Mouse (Mus musculus) heart, embryonic 13.5 days (tissue): ENCODE data around the gene Lmntd1. TPM values are rescaled to one million over a fixed set of nuclear protein-coding genes. Genes with fewer than 3 reads are reported as not detected.

ENCODE experiments used
- ATAC-seq: fragments of 200-750 bp; cut with Nextera tagmentation; 2 replicates; pipeline ENCODE4 v1.8.0; 2017; ENCODE audit warnings: moderate TSS enrichment; ENCODE audit not compliant: insufficient number of reproducible peaks, low FRiP score, low TSS enrichment; ENCODE audit errors: extremely low read depth
- H3K27ac ChIP-seq: fragments of 300-500 bp; sonication (generic); replicated peaks from 2 replicates; pipeline ENCODE4 v1.5.1; 2015; ENCODE audit warnings: moderate library complexity, mild to moderate bottlenecking, inconsistent platforms
- H3K27me3 ChIP-seq: fragments of 300-500 bp; sonication (generic); replicated peaks from 2 replicates; pipeline ENCODE4 v1.6.1; 2015; ENCODE audit warnings: mild to moderate bottlenecking, inconsistent platforms
- H3K36me3 ChIP-seq: fragments of 300-500 bp; sonication (generic); 2 replicates; pipeline ENCODE4 v1.6.1; 2015; ENCODE audit warnings: mild to moderate bottlenecking, inconsistent platforms
- H3K4me1 ChIP-seq: fragments of 300-500 bp; sonication (generic); 2 replicates; pipeline ENCODE4 v1.6.1; 2015; ENCODE audit warnings: inconsistent platforms
- H3K4me2 ChIP-seq: fragments of 300-500 bp; sonication (generic); 2 replicates; pipeline ENCODE4 v1.6.1; 2015; ENCODE audit warnings: inconsistent platforms, mild to moderate bottlenecking, moderate library complexity
- H3K4me3 ChIP-seq: fragments of 300-500 bp; sonication (generic); 2 replicates; pipeline ENCODE4 v1.5.1; 2015; ENCODE audit warnings: moderate library complexity, mild to moderate bottlenecking, inconsistent platforms
- H3K9ac ChIP-seq: fragments of 300-500 bp; sonication (generic); 2 replicates; pipeline ENCODE4 v1.6.1; 2015; ENCODE audit warnings: inconsistent platforms, mild to moderate bottlenecking, moderate library complexity
- H3K9me3 ChIP-seq: fragments of 300-500 bp; sonication (generic); 2 replicates; pipeline ENCODE4 v1.6.1; 2016; ENCODE audit warnings: inconsistent platforms
- WGBS: fragments of 180-500 bp; shearing (Covaris S2); methylation state at CpG from one replicate; pipeline ENCODE4 v1.1.7; 2015; ENCODE audit warnings: mixed read lengths; 5-methylcytosine and 5-hydroxymethylcytosine counted together
- polyA plus RNA-seq: library from polyadenylated mRNA; unstranded; fragments of >200 nt; fragmentation: Nextera tagmentation; extraction: Ambion mirVana; gene quantifications from 2 replicates; pipeline ENCODE4 v1.2.1, GENCODE M21; 2015

Lmntd1 gene
- polyA plus RNA-seq = 8.7 and 10.1 TPM in 2 replicates

DNA sequence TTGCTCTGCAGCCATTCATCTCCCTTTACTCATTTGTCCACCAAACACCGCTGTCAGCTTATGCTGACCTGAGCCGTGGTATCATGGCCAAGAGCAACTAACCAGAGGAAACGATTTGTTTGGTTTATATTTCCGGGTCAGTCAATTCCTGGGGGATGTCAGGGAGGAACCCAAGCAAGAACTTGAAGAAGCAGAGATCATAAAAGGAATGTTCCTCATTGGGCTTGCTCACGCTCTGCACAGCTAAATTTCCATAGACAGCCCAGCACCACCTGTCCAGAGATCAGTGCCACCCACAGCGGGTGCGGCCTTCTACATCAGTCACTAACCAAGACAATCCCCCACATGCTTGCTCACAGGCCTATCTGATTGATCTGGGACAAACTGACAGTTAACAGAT lies at the start of gene Lmntd1:
Gene Lmntd1, minus strand, starts transcription at position 101 of the 400 bp plus-strand sequence.
- no peak for ATAC-seq
- Histone ChIP-seq H3K9ac (no peak within 1 kb of the TSS), H3K4me2 (no peak within 1 kb of the TSS), H3K4me3 (no peak within 1 kb of the TSS), H3K27ac (no peak within 1 kb of the TSS), H3K9me3 (no peaks in the 10 kb centered on the region), H3K36me3 (no peaks in the 10 kb centered on the region), H3K27me3 (no peaks in the 10 kb centered on the region), H3K4me1 (peaks cover 11% of the 10 kb centered on the region)
- 66% methylated on average over 7 of the region's 7 CpGs for WGBS

DNA sequence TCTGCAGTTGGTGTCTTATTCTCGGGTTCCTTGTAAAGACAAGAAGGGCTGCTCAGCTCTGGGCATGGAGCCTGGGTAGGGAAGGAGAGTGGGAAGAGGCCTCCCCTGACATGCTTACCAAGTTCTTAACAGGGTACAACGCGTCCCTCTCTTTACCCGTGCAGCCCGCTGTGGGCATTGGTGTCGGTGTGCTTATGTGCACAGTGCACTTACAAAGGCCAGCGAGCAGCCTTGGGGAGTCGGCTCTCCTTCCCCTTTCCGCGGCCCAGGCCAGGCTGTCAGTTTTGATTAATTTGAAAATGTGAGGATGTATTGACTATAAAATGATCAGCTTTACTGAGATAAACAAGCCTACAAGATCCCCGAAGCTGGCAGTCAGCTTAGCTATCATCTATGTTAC lies 46.8 kb upstream of the Lmntd1 start:
- H3K27ac ChIP-seq = no peak overlapping the region
- H3K4me1 ChIP-seq = no peaks in the 10 kb centered on the region; the same call in 1 of the 2 replicates
- no peak overlapping the region for H3K4me3 ChIP-seq
- no peak overlapping the region for H3K9ac ChIP-seq
- WGBS = 70% methylated on average over 11 of the region's 11 CpGs
- ATAC-seq = no peak
- H3K4me2 ChIP-seq = no peak overlapping the region
- H3K27me3 ChIP-seq = no peaks in the 10 kb centered on the region
- H3K36me3 ChIP-seq = no peaks in the 10 kb centered on the region
- peaks cover 9% of the 10 kb centered on the region; the same call in 1 of the 2 replicates for H3K9me3 ChIP-seq

DNA sequence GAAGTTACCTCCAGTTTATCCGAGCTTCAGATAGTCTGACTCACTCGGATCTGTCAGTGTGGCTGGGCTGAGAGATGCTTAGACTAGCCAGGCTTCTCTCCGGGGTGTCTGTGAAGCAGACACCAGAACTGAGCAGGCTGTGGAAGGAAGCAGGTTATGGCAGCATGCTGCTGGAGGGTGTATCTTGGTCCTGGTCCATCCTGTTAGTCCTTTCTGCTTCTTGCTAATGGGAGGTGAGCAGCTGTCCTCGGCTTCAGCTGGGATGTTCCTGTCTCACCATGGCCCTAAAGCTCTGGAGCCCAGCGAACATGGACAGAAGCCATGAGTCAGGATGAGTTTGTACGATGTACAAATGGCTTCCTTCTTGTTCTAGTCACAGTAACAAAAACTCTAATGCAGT lies 45.0 kb upstream of the Lmntd1 start:
- Histone ChIP-seq H3K9ac (no peak overlapping the region), H3K27me3 (no peaks in the 10 kb centered on the region), H3K36me3 (no peaks in the 10 kb centered on the region), H3K27ac (no peak overlapping the region), H3K4me3 (no peak overlapping the region), H3K4me2 (no peak overlapping the region), H3K9me3 (peaks cover 12% of the 10 kb centered on the region; the same call in 1 of the 2 replicates), H3K4me1 (no peaks in the 10 kb centered on the region)
- WGBS = 58% methylated on average over 6 of the region's 6 CpGs
- ATAC-seq = no peak

DNA sequence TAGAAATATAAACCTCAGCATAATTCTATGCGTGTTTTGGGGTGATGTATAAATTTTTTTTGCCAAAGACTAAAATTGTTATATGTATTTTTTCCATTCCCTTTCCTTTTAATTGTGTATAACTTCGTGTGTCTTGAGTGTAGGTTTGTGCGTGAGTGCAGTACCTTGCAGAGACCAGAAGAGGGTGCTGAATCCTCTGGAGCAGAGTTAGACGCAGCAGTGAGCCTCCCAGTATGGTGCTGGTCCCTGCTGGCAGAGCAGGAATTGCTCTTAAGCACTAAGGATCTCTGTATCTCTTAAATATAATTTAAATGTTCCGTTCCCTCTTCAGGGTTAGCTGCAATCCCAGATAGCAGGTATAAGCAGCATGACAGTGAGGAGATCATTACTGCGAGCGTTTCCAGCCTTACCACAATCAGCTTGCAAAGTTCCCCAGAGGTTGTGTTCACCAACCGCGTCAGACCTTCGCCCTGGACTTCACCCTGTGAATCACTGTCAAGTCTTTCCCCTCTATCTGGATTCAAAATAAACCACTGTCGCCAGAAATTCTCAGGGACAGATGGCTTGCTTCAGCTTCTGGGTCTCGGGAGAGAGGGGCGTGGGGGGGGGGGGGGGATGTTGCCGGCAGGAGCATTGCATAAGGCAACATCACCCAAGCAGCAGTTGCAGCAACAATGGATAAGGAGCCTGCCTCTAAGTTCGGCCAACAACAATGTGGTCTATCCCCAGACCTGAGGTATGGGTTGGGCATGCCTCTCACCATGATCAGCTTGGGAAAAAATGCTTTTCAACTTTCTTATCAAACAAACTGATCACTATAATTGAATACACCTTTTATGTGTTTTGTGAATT lies 42.8 kb upstream of the Lmntd1 start:
- H3K4me1 ChIP-seq = no peaks in the 10 kb centered on the region
- H3K4me3 ChIP-seq = no peak overlapping the region
- no peak overlapping the region for H3K27ac ChIP-seq
- 66% methylated on average over 15 of the region's 15 CpGs for WGBS
- no peaks in the 10 kb centered on the region for H3K27me3 ChIP-seq
- no peak for ATAC-seq
- no peaks in the 10 kb centered on the region for H3K36me3 ChIP-seq
- H3K9ac ChIP-seq = no peak overlapping the region
- H3K9me3 ChIP-seq = peaks cover 12% of the 10 kb centered on the region; the same call in 1 of the 2 replicates
- H3K4me2 ChIP-seq = no peak overlapping the region

DNA sequence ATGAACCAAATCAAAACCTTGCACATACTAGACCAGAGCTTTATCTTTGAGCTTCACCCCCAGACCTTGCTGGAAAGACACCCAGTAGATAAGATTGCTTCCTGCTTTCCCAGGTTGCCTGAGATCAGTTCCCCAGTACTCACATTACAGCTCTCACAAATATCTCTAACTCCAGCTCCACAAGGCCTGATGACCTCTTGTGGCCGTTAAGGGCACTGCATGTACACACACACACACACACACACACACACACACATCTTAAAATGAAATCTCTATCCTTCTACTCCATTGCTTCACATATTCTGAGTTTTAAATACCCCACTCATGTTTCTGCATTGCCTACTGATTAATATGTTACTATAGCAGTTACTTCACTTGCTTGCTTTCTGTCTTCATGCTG lies 41.6 kb upstream of the Lmntd1 start:
- no peak for ATAC-seq
- Histone ChIP-seq H3K4me3 (no peak overlapping the region), H3K4me2 (no peak overlapping the region), H3K9me3 (peaks cover 13% of the 10 kb centered on the region; the same call in 1 of the 2 replicates), H3K4me1 (no peaks in the 10 kb centered on the region), H3K36me3 (no peaks in the 10 kb centered on the region), H3K27ac (no peak overlapping the region), H3K27me3 (no peaks in the 10 kb centered on the region), H3K9ac (no peak overlapping the region)
- 79% methylated on average over 1 of the region's 1 CpGs for WGBS

DNA sequence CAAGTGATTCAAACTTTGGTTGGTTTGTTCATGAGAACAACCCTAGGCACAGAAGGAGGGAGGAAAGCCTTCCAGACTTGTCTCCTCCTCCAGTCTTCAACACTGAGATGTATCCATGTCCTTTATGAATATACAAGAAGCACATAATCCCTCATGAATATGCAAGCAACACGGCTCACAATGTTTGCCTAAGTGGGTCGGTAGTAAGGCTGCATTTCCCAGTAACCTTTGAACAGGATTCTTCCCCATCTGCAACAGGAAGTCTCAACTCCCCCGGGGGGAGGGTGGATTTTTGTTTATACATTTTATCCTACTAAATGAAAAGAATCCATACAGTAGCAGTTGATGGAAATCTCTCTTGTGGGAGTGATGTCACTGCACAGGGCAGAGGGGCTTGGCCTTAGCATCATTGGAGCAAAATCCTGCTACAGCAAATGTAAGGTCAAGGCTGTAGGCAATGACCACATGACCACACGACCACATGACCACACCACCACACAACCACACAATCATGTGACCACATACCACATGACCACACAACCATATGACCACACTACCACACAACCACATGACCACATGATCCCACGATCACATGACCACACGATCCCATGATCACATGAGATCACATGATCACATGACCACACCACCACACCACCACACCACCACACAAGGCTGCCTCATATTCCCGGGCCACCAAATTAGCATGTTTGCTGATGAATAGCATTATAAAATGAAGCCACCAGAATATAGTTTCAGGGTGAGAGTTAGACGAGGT lies 40.1 kb upstream of the Lmntd1 start:
- no peak overlapping the region for H3K9ac ChIP-seq
- H3K27me3 ChIP-seq = no peaks in the 10 kb centered on the region
- 77% methylated on average over 8 of the region's 8 CpGs for WGBS
- peaks cover 15% of the 10 kb centered on the region; the same call in 1 of the 2 replicates for H3K9me3 ChIP-seq
- H3K4me2 ChIP-seq = no peak overlapping the region
- no peaks in the 10 kb centered on the region for H3K36me3 ChIP-seq
- no peak for ATAC-seq
- no peak overlapping the region for H3K27ac ChIP-seq
- no peak overlapping the region for H3K4me3 ChIP-seq
- no peaks in the 10 kb centered on the region for H3K4me1 ChIP-seq

DNA sequence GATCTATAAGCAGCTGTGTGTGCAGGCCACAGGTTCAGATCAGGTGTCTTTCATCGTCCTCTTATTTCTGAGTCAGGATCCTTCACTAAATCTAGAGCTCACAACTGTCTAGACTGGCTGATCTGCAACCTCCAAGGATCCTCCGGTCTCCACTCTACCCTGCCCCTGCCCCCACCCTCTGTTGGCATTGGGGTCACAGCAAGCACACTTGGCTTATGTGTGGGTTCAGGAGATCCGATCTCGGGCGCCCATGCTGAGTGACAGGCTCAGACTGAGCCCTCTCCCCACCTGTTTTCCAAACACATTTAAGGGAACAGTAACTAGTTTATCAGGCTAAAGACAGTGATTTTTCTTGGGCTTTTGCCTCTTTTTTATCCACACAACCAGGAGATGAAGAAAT lies 39.5 kb upstream of the Lmntd1 start:
- Histone ChIP-seq H3K4me1 (no peaks in the 10 kb centered on the region), H3K9me3 (peaks cover 15% of the 10 kb centered on the region; the same call in 1 of the 2 replicates), H3K4me2 (no peak overlapping the region), H3K9ac (no peak overlapping the region), H3K36me3 (no peaks in the 10 kb centered on the region), H3K27ac (no peak overlapping the region), H3K4me3 (no peak overlapping the region), H3K27me3 (no peaks in the 10 kb centered on the region)
- WGBS = 78% methylated on average over 5 of the region's 5 CpGs
- no peak for ATAC-seq

DNA sequence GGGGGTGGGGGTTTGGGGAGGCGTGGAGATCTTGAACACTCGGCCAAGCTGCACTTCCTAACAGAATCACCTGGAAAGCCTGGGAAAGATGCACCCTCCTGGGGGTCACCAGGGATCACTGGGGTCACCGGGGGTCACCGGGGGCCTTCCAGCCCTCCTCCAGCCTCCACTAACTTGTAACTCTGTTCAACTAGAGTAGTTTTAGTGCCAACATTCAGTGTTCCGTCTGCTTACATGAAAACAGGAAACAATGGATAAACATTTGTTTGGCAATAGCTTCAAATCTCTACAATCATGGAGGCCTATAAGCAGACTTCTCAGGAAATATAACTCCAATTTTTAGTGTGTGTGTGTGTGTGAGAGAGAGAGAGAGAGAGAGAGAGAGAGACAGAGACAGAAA lies 38.9 kb upstream of the Lmntd1 start:
- H3K4me1 ChIP-seq = no peaks in the 10 kb centered on the region
- no peaks in the 10 kb centered on the region for H3K36me3 ChIP-seq
- no peak overlapping the region for H3K4me2 ChIP-seq
- no peak overlapping the region for H3K27ac ChIP-seq
- H3K4me3 ChIP-seq = no peak overlapping the region
- 71% methylated on average over 5 of the region's 5 CpGs for WGBS
- peaks cover 15% of the 10 kb centered on the region; the same call in 1 of the 2 replicates for H3K9me3 ChIP-seq
- no peak for ATAC-seq
- no peaks in the 10 kb centered on the region for H3K27me3 ChIP-seq
- H3K9ac ChIP-seq = no peak overlapping the region

DNA sequence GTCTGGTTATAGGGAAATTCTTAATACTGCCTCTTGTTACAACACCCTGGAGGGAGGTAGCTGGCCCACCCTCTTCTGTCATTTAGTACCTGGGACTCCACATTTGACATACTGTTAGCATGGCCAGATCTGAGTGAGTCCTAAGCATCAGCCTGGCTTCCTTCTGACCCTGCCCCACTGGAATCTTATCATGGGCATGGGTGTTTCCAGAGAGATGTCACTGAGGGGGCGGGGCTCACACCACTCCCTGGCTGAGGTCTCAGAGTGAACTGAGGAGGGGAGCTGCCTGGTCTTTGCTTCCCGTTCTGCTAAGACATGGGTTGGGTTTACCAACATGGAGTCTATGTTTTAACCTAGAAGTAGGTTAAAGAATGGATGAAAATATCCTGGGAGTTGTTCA lies 37.9 kb upstream of the Lmntd1 start:
- Histone ChIP-seq H3K4me3 (no peak overlapping the region), H3K4me2 (no peak overlapping the region), H3K9ac (no peak overlapping the region), H3K4me1 (no peaks in the 10 kb centered on the region), H3K9me3 (peaks cover 14% of the 10 kb centered on the region; the same call in 1 of the 2 replicates), H3K27ac (no peak overlapping the region), H3K27me3 (no peaks in the 10 kb centered on the region), H3K36me3 (no peaks in the 10 kb centered on the region)
- ATAC-seq = no peak
- 52% methylated on average over 2 of the region's 2 CpGs for WGBS

DNA sequence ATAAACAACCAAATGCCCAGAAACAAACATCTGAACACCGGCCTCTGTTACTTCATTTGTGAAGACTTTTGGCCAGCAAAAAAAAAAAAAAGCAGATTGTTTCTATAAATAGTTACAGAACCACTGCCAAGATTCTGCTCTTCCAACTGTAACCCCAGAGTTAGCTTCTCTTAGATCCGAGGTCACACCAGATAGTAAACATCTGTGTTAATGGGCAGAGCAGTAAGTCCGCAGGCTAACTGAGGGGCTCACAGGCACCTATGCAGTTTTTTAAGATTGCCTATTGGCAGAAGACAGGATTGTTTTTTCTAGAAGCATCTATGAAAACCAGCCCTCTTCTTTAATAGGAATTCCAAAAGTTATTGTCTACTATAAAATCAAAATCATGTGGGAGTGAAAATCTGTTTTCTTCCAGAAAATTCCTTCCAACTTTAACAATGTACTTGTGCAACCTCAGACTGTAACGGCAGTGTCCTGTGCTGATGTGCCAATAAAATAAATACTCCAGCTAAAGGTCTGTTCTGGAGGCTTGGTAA lies 26.9 kb upstream of the Lmntd1 start:
- no peaks in the 10 kb centered on the region for H3K36me3 ChIP-seq
- H3K9ac ChIP-seq = no peak overlapping the region
- no peak for ATAC-seq
- 59% methylated on average over 4 of the region's 4 CpGs for WGBS
- H3K9me3 ChIP-seq = no peaks in the 10 kb centered on the region; the same call in 1 of the 2 replicates
- no peak overlapping the region for H3K4me2 ChIP-seq
- H3K4me1 ChIP-seq = peaks cover 10% of the 10 kb centered on the region
- no peaks in the 10 kb centered on the region for H3K27me3 ChIP-seq
- no peak overlapping the region for H3K4me3 ChIP-seq
- H3K27ac ChIP-seq = no peak overlapping the region

DNA sequence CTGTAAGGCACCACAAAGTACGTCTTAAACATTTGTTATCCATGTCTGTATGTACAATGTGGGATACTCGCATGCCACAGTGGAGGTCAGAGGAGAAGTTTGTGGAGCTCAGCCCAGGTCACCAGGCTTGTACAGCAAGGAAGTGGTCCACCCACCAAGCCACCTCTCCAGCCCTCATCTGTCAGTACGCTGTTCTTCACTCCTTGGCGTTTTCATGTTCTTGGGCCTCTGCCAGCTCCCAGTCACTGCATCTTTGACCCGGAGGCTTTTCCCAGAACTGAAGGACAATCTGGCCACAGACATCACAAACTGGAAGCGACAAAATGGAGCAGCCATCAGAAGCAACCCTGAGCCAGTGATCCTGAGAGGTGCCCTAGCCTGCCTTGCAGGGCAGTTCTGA lies 24.1 kb upstream of the Lmntd1 start:
- 38% methylated on average over 6 of the region's 6 CpGs for WGBS
- Histone ChIP-seq H3K36me3 (no peaks in the 10 kb centered on the region), H3K9ac (no peak overlapping the region), H3K4me2 (no peak overlapping the region), H3K4me3 (no peak overlapping the region), H3K27ac (peak overlapping the region; percentile 21; the same call in 1 of the 2 replicates), H3K27me3 (no peaks in the 10 kb centered on the region), H3K4me1 (peaks cover 10% of the 10 kb centered on the region), H3K9me3 (no peaks in the 10 kb centered on the region; the same call in 1 of the 2 replicates)
- no peak for ATAC-seq
